Mouse (Mus musculus): Measurements from ENCODE around the gene Sox9.
A peak's percentile ranks its signal among the peaks of the same experiment; 100 is the strongest.

Sox9 gene

GRCm38 (mm10) chr11:112801189-112801818, 19.3 kb downstream of the Sox9 start:
- peak in 1 of 2 experiments; percentile 28 for DNase-seq

- no peak for DNase-seq
Measured at GRCm38 (mm10) chr11:112807838-112808506, 25.9 kb downstream of the Sox9 start.

- DNase-seq: peak; percentile 65 to 71
Measured at GRCm38 (mm10) chr11:112810447-112811151, 28.6 kb downstream of the Sox9 start.

- peak; percentile 48 to 51 for DNase-seq
Measured at GRCm38 (mm10) chr11:112811152-112811871, 29.3 kb downstream of the Sox9 start.

GRCm38 (mm10) chr11:112817829-112818650, 36.0 kb downstream of the Sox9 start:
- peak; percentile 72 to 83 for DNase-seq

- peak in 1 of 2 experiments; percentile 8 for DNase-seq
Measured at GRCm38 (mm10) chr11:112818651-112819270, 36.7 kb downstream of the Sox9 start.

- DNase-seq: no peak
Measured at GRCm38 (mm10) chr11:112821536-112821935, 39.5 kb downstream of the Sox9 start.

GRCm38 (mm10) chr11:112824146-112824545, 42.1 kb downstream of the Sox9 start:
- DNase-seq: peak; percentile 55 to 71

- DNase-seq: no peak
Measured at GRCm38 (mm10) chr11:112826193-112827043, 44.4 kb downstream of the Sox9 start.

- DNase-seq: no peak
Measured at GRCm38 (mm10) chr11:112827044-112827347, 45.0 kb downstream of the Sox9 start.

GRCm38 (mm10) chr11:112828553-112829287, 46.7 kb downstream of the Sox9 start:
- no peak for DNase-seq

- no peak for DNase-seq
Measured at GRCm38 (mm10) chr11:112834245-112835005, 52.4 kb downstream of the Sox9 start.

- DNase-seq: peak; percentile 47 to 64
Measured at GRCm38 (mm10) chr11:112835468-112836092, 53.6 kb downstream of the Sox9 start.
